Mouse (Mus musculus): ENCODE data around the gene Pdcd4.

- no peak for TF ChIP-seq CTCF (IDR thresholded peaks at IDR 0.05; ENCODE audit: extremely low read depth, insufficient read depth, insufficient read length, insufficient replicate concordance)
- no peak for TF ChIP-seq POLR2A (IDR thresholded peaks at IDR 0.05; ENCODE audit: low read depth, low read length)
Observed at GRCm38 (mm10) chr19:53850166-53850922, 41.7 kb upstream of the Pdcd4 start.
